Mouse (Mus musculus) neural tube, embryonic 13.5 days (tissue): Measurements from ENCODE around the gene Sparcl1. TPM values are rescaled to one million over a fixed set of nuclear protein-coding genes. Genes with fewer than 3 reads are reported as not detected.
A peak's percentile ranks its signal among the peaks of the same experiment; 100 is the strongest.

Experiments
- ATAC-seq: fragments of 200-750 bp; cut with Nextera tagmentation; 2 replicates; pipeline ENCODE4 v1.8.0; 2017; ENCODE audit warnings: low read depth, mild to moderate bottlenecking, moderate TSS enrichment, moderate library complexity
- H3K27ac ChIP-seq: fragments of 300-500 bp; sonication (generic); replicated peaks from 2 replicates; pipeline ENCODE4 v1.5.1; 2015; ENCODE audit warnings: moderate library complexity, mild to moderate bottlenecking, inconsistent platforms
- H3K27me3 ChIP-seq: fragments of 300-500 bp; sonication (generic); 2 replicates; pipeline ENCODE4 v1.6.1; 2015; ENCODE audit warnings: mild to moderate bottlenecking, inconsistent platforms
- H3K36me3 ChIP-seq: fragments of 300-500 bp; sonication (generic); 2 replicates; pipeline ENCODE4 v1.6.1; 2015; ENCODE audit warnings: mild to moderate bottlenecking, inconsistent platforms
- H3K4me1 ChIP-seq: fragments of 300-500 bp; sonication (generic); replicated peaks from 2 replicates; pipeline ENCODE4 v1.6.1; 2015; ENCODE audit warnings: inconsistent platforms
- H3K4me2 ChIP-seq: fragments of 300-500 bp; sonication (generic); 2 replicates; pipeline ENCODE4 v1.6.1; 2015; ENCODE audit warnings: inconsistent platforms, mild to moderate bottlenecking, moderate library complexity
- H3K4me3 ChIP-seq: fragments of 300-500 bp; sonication (generic); 2 replicates; pipeline ENCODE4 v1.5.1; 2015; ENCODE audit warnings: mild to moderate bottlenecking, inconsistent platforms
- H3K9ac ChIP-seq: fragments of 300-500 bp; sonication (generic); 2 replicates; pipeline ENCODE4 v1.6.1; 2015; ENCODE audit warnings: moderate library complexity, mild to moderate bottlenecking, inconsistent platforms
- H3K9me3 ChIP-seq: fragments of 300-500 bp; sonication (generic); 2 replicates; pipeline ENCODE4 v1.6.1; 2016; ENCODE audit warnings: inconsistent platforms
- WGBS: fragments of 180-500 bp; shearing (Covaris S2); methylation state at CpG from one replicate; pipeline ENCODE4 v1.1.7; 2015; 5-methylcytosine and 5-hydroxymethylcytosine counted together
- polyA plus RNA-seq: library from polyadenylated mRNA; unstranded; fragments of >200 nt; fragmentation: Nextera tagmentation; extraction: Ambion mirVana; gene quantifications from 2 replicates; pipeline ENCODE4 v1.2.1, GENCODE M21; 2015

Gene Sparcl1
- polyA plus RNA-seq, 1 experiment from 2014 or later: 200 TPM

GRCm38 (mm10) chr5:104076361-104076760 lies 37.2 kb downstream of the Sparcl1 start:
- H3K9ac ChIP-seq: peak overlapping the region; percentile 34; the same call in 1 of the 2 replicates
- H3K27me3 ChIP-seq: no peaks in the 10 kb centered on the region
- no peak overlapping the region for H3K4me3 ChIP-seq
- no peak overlapping the region for H3K4me2 ChIP-seq
- H3K27ac ChIP-seq: no peak overlapping the region
- WGBS: 42% methylated on average over 10 of the region's 10 CpGs
- ATAC-seq: no peak
- peaks cover 34% of the 10 kb centered on the region for H3K4me1 ChIP-seq
- peaks cover 9% of the 10 kb centered on the region; the same call in 1 of the 2 replicates for H3K36me3 ChIP-seq
- H3K9me3 ChIP-seq: no peaks in the 10 kb centered on the region

GRCm38 (mm10) chr5:104074388-104074787 lies 39.1 kb downstream of the Sparcl1 start:
- Histone ChIP-seq H3K9me3 (no peaks in the 10 kb centered on the region), H3K9ac (no peak overlapping the region), H3K4me1 (peaks cover 36% of the 10 kb centered on the region), H3K4me2 (no peak overlapping the region), H3K36me3 (no peaks in the 10 kb centered on the region), H3K27me3 (no peaks in the 10 kb centered on the region), H3K4me3 (no peak overlapping the region), H3K27ac (no peak overlapping the region)
- 37% methylated on average over 12 of the region's 12 CpGs for WGBS
- ATAC-seq: no peak

GRCm38 (mm10) chr5:104073602-104074001 lies 39.9 kb downstream of the Sparcl1 start:
- Histone ChIP-seq H3K4me2 (no peak overlapping the region), H3K9ac (no peak overlapping the region), H3K27ac (no peak overlapping the region), H3K27me3 (no peaks in the 10 kb centered on the region), H3K9me3 (no peaks in the 10 kb centered on the region), H3K36me3 (no peaks in the 10 kb centered on the region), H3K4me1 (peaks cover 36% of the 10 kb centered on the region), H3K4me3 (no peak overlapping the region)
- WGBS: 78% methylated on average over 5 of the region's 5 CpGs
- peak; percentile 71; the same call in 1 of the 2 replicates for ATAC-seq

- peak; percentile 85 for ATAC-seq
- Histone ChIP-seq H3K4me2 (0 out of 2 replicates have a peak overlapping the region, but pooled peaks have one; percentile 13), H3K36me3 (no peaks in the 10 kb centered on the region), H3K9me3 (no peaks in the 10 kb centered on the region), H3K4me1 (peaks cover 36% of the 10 kb centered on the region), H3K27ac (peak overlapping the region; percentile 84), H3K27me3 (no peaks in the 10 kb centered on the region), H3K9ac (no peak overlapping the region), H3K4me3 (no peak overlapping the region)
- 5% methylated on average over 6 of the region's 8 CpGs for WGBS
Observed at GRCm38 (mm10) chr5:104072272-104072886, 41.2 kb downstream of the Sparcl1 start.

- H3K27me3 ChIP-seq: no peaks in the 10 kb centered on the region
- no peak overlapping the region for H3K9ac ChIP-seq
- no peaks in the 10 kb centered on the region for H3K9me3 ChIP-seq
- no peak overlapping the region for H3K4me2 ChIP-seq
- no peak overlapping the region for H3K4me3 ChIP-seq
- H3K36me3 ChIP-seq: no peaks in the 10 kb centered on the region
- H3K27ac ChIP-seq: no peak overlapping the region
- H3K4me1 ChIP-seq: peaks cover 29% of the 10 kb centered on the region
- WGBS: 53% methylated on average over 4 of the region's 4 CpGs
- ATAC-seq: no peak
Observed at GRCm38 (mm10) chr5:104071048-104071447, 42.5 kb downstream of the Sparcl1 start.

GRCm38 (mm10) chr5:104068751-104069150 lies 44.8 kb downstream of the Sparcl1 start:
- Histone ChIP-seq H3K36me3 (peaks cover 9% of the 10 kb centered on the region), H3K27ac (no peak overlapping the region), H3K4me2 (no peak overlapping the region), H3K9ac (no peak overlapping the region), H3K4me1 (peaks cover 17% of the 10 kb centered on the region), H3K27me3 (no peaks in the 10 kb centered on the region), H3K9me3 (no peaks in the 10 kb centered on the region), H3K4me3 (no peak overlapping the region)
- 86% methylated on average over 7 of the region's 7 CpGs for WGBS
- no peak for ATAC-seq

- Histone ChIP-seq H3K9me3 (no peaks in the 10 kb centered on the region), H3K36me3 (peaks cover 53% of the 10 kb centered on the region), H3K4me3 (no peak overlapping the region), H3K27me3 (no peaks in the 10 kb centered on the region), H3K9ac (no peak overlapping the region), H3K4me2 (no peak overlapping the region), H3K27ac (no peak overlapping the region), H3K4me1 (peaks cover 15% of the 10 kb centered on the region; the same call in 1 of the 2 replicates)
- no peak for ATAC-seq
- 93% methylated on average over 11 of the region's 11 CpGs for WGBS
Observed at GRCm38 (mm10) chr5:104062773-104063551, 50.6 kb downstream of the Sparcl1 start.

GRCm38 (mm10) chr5:104061936-104062772 lies 51.4 kb downstream of the Sparcl1 start:
- WGBS: 88% methylated on average over 13 of the region's 13 CpGs

GRCm38 (mm10) chr5:104060429-104060828 lies 53.1 kb downstream of the Sparcl1 start:
- peak overlapping the region; percentile 13; the same call in 1 of the 2 replicates for H3K27ac ChIP-seq
- WGBS: 80% methylated on average over 5 of the region's 5 CpGs
- H3K4me1 ChIP-seq: peaks cover 15% of the 10 kb centered on the region; the same call in 1 of the 2 replicates
- no peak overlapping the region for H3K4me3 ChIP-seq
- ATAC-seq: no peak
- H3K4me2 ChIP-seq: no peak overlapping the region
- peaks cover 62% of the 10 kb centered on the region for H3K36me3 ChIP-seq
- no peak overlapping the region for H3K9ac ChIP-seq
- H3K9me3 ChIP-seq: no peaks in the 10 kb centered on the region
- no peaks in the 10 kb centered on the region for H3K27me3 ChIP-seq

More at GRCm38 (mm10) chr5:104061936-104062772, 51.4 kb downstream of the Sparcl1 start:
- Histone ChIP-seq H3K4me2 (no peak overlapping the region), H3K9me3 (no peaks in the 10 kb centered on the region), H3K9ac (no peak overlapping the region), H3K27ac (no peak overlapping the region), H3K27me3 (no peaks in the 10 kb centered on the region), H3K4me3 (no peak overlapping the region), H3K36me3 (peaks cover 54% of the 10 kb centered on the region), H3K4me1 (peaks cover 15% of the 10 kb centered on the region; the same call in 1 of the 2 replicates)
- no peak for ATAC-seq

- Histone ChIP-seq H3K27ac (peak overlapping the region; percentile 15; the same call in 1 of the 2 replicates), H3K27me3 (no peaks in the 10 kb centered on the region), H3K4me2 (no peak overlapping the region), H3K9me3 (no peaks in the 10 kb centered on the region), H3K4me1 (peaks cover 15% of the 10 kb centered on the region; the same call in 1 of the 2 replicates), H3K36me3 (peaks cover 61% of the 10 kb centered on the region), H3K9ac (peak overlapping the region; percentile 34), H3K4me3 (no peak overlapping the region)
- ATAC-seq: peak; percentile 62; the same call in 1 of the 2 replicates
- WGBS: 55% methylated on average over 9 of the region's 9 CpGs
Observed at GRCm38 (mm10) chr5:104059628-104060027, 53.9 kb downstream of the Sparcl1 start.

GRCm38 (mm10) chr5:104058021-104058420 lies 55.5 kb downstream of the Sparcl1 start:
- Histone ChIP-seq H3K4me3 (no peak overlapping the region), H3K27me3 (no peaks in the 10 kb centered on the region), H3K9me3 (no peaks in the 10 kb centered on the region), H3K27ac (no peak overlapping the region), H3K9ac (no peak overlapping the region), H3K4me2 (no peak overlapping the region), H3K4me1 (peaks cover 15% of the 10 kb centered on the region; the same call in 1 of the 2 replicates), H3K36me3 (peaks cover 52% of the 10 kb centered on the region)
- no peak for ATAC-seq
- 68% methylated on average over 15 of the region's 15 CpGs for WGBS
